Mouse (Mus musculus) liver, embryonic 11.5 days (tissue): ENCODE measurements around the gene Lztfl1. TPM values are rescaled to one million over a fixed set of nuclear protein-coding genes. Genes with fewer than 3 reads are reported as not detected.

Experiments
- ATAC-seq: fragments of 200-750 bp; cut with Nextera tagmentation; replicated peaks from 2 replicates; pipeline ENCODE4 v1.8.0; 2017; ENCODE audit warnings: moderate number of reproducible peaks, mild to moderate bottlenecking, moderate TSS enrichment, moderate library complexity; ENCODE audit not compliant: low FRiP score
- DNase-seq: peaks from one replicate; pipeline ENCODE4 v3.0.0-alpha.2; 2017; ENCODE audit warnings: low spot score
- H3K27ac ChIP-seq: fragments of 300-500 bp; sonication (generic); 2 replicates; pipeline ENCODE4 v1.5.1; 2014; ENCODE audit warnings: mild to moderate bottlenecking, low read depth, low read length, control low read depth
- H3K27me3 ChIP-seq: fragments of 300-500 bp; sonication (generic); replicated peaks from 2 replicates; pipeline ENCODE4 v1.6.1; 2014; ENCODE audit warnings: low read length, mixed read lengths; ENCODE audit not compliant: control insufficient read depth, insufficient read depth
- H3K36me3 ChIP-seq: fragments of 300-500 bp; sonication (generic); 2 replicates; pipeline ENCODE4 v1.6.1; 2014; ENCODE audit warnings: mild to moderate bottlenecking, low read length, moderate library complexity, mixed read lengths; ENCODE audit not compliant: control insufficient read depth, insufficient read depth
- H3K4me1 ChIP-seq: fragments of 300-500 bp; sonication (generic); replicated peaks from 2 replicates; pipeline ENCODE4 v1.6.1; 2014; ENCODE audit warnings: low read length, mixed read lengths; ENCODE audit not compliant: control insufficient read depth, insufficient read depth
- H3K4me2 ChIP-seq: fragments of 300-500 bp; sonication (generic); 2 replicates; pipeline ENCODE4 v1.6.1; 2014; ENCODE audit warnings: mild to moderate bottlenecking, control low read depth, moderate library complexity
- H3K4me3 ChIP-seq: fragments of 300-500 bp; sonication (generic); 2 replicates; pipeline ENCODE4 v1.5.1; 2014; ENCODE audit warnings: low read depth, low read length, control low read depth
- H3K9ac ChIP-seq: fragments of 300-500 bp; sonication (generic); 2 replicates; pipeline ENCODE4 v1.6.1; 2014; ENCODE audit warnings: low read depth, low read length, control low read depth
- H3K9me3 ChIP-seq: fragments of 300-500 bp; sonication (generic); 2 replicates; pipeline ENCODE4 v1.6.1; 2016; ENCODE audit warnings: low read length, inconsistent platforms, mixed read lengths; ENCODE audit not compliant: control insufficient read depth
- WGBS: fragments of 180-500 bp; shearing (Covaris S2); extraction: QIAGEN DNeasy Blood & Tissue Kit; methylation state at CpG from one replicate; pipeline ENCODE4 v1.1.7; 2014; 5-methylcytosine and 5-hydroxymethylcytosine counted together
- polyA plus RNA-seq: library from polyadenylated mRNA; unstranded; fragments of >200 nt; fragmentation: Nextera tagmentation; extraction: Ambion mirVana; gene quantifications from 2 replicates; pipeline ENCODE4 v1.2.1, GENCODE M21; 2014

Gene Lztfl1
- polyA plus RNA-seq, 1 experiment from 2014 or later, result 32.6 TPM

GRCm38 (mm10) chr9:123701822-123702221 is 15.7 kb downstream of the Lztfl1 start:
- H3K9me3 ChIP-seq, result no peaks in the 10 kb centered on the region
- H3K4me2 ChIP-seq, result peak overlapping the region; percentile 24; the same call in 1 of the 2 replicates
- no peak for DNase-seq
- peaks cover 3% of the 10 kb centered on the region; the same call in 1 of the 2 replicates for H3K36me3 ChIP-seq
- H3K9ac ChIP-seq, result no peak overlapping the region
- no peaks in the 10 kb centered on the region; the same call in 1 of the 2 replicates for H3K4me1 ChIP-seq
- H3K27ac ChIP-seq, result peak overlapping the region; percentile 51
- no peaks in the 10 kb centered on the region for H3K27me3 ChIP-seq
- WGBS, result 58% methylated on average over 5 of the region's 5 CpGs
- H3K4me3 ChIP-seq, result no peak overlapping the region
- peak; percentile 100 for ATAC-seq

GRCm38 (mm10) chr9:123695634-123696302 is 21.7 kb downstream of the Lztfl1 start:
- H3K9ac ChIP-seq, result no peak overlapping the region

GRCm38 (mm10) chr9:123688227-123688626 is 29.3 kb downstream of the Lztfl1 start:
- Histone ChIP-seq H3K27me3 (no peaks in the 10 kb centered on the region), H3K9ac (no peak overlapping the region), H3K4me2 (no peak overlapping the region), H3K4me1 (no peaks in the 10 kb centered on the region), H3K27ac (no peak overlapping the region), H3K4me3 (no peak overlapping the region), H3K9me3 (no peaks in the 10 kb centered on the region), H3K36me3 (no peaks in the 10 kb centered on the region)
- DNase-seq (no peak), ATAC-seq (no peak)
- 47% methylated on average over 1 of the region's 1 CpGs for WGBS

More at GRCm38 (mm10) chr9:123695634-123696302, 21.7 kb downstream of the Lztfl1 start:
- no peak for ATAC-seq
- Histone ChIP-seq H3K4me2 (no peak overlapping the region), H3K27me3 (no peaks in the 10 kb centered on the region), H3K4me3 (no peak overlapping the region), H3K9me3 (no peaks in the 10 kb centered on the region), H3K4me1 (no peaks in the 10 kb centered on the region), H3K36me3 (peaks cover 3% of the 10 kb centered on the region; the same call in 1 of the 2 replicates), H3K27ac (no peak overlapping the region)
- DNase-seq, result no peak
- 85% methylated on average over 3 of the region's 3 CpGs for WGBS

GRCm38 (mm10) chr9:123686206-123686605 is 31.3 kb downstream of the Lztfl1 start:
- no peak overlapping the region for H3K27ac ChIP-seq
- H3K27me3 ChIP-seq, result peaks cover 6% of the 10 kb centered on the region
- H3K9ac ChIP-seq, result no peak overlapping the region
- DNase-seq (no peak), ATAC-seq (no peak)
- H3K9me3 ChIP-seq, result no peaks in the 10 kb centered on the region
- H3K4me3 ChIP-seq, result no peak overlapping the region
- H3K4me1 ChIP-seq, result no peaks in the 10 kb centered on the region
- H3K4me2 ChIP-seq, result no peak overlapping the region
- 83% methylated on average over 5 of the region's 5 CpGs for WGBS
- no peaks in the 10 kb centered on the region for H3K36me3 ChIP-seq

- Histone ChIP-seq H3K4me1 (peaks cover 2% of the 10 kb centered on the region; the same call in 1 of the 2 replicates), H3K9me3 (no peaks in the 10 kb centered on the region), H3K4me2 (no peak overlapping the region), H3K9ac (no peak overlapping the region), H3K27me3 (peaks cover 18% of the 10 kb centered on the region), H3K27ac (no peak overlapping the region), H3K4me3 (no peak overlapping the region), H3K36me3 (no peaks in the 10 kb centered on the region)
- WGBS, result 54% methylated on average over 3 of the region's 3 CpGs
- ATAC-seq, result no peak
- no peak for DNase-seq
These were observed 33.8 kb downstream of the Lztfl1 start for GRCm38 (mm10) chr9:123683704-123684103.

GRCm38 (mm10) chr9:123679198-123679597 is 38.3 kb downstream of the Lztfl1 start:
- peak overlapping the region; percentile 93; the same call in 1 of the 2 replicates for H3K4me2 ChIP-seq
- H3K4me1 ChIP-seq, result peaks cover 9% of the 10 kb centered on the region; the same call in 1 of the 2 replicates
- peaks cover 53% of the 10 kb centered on the region for H3K27me3 ChIP-seq
- H3K36me3 ChIP-seq, result no peaks in the 10 kb centered on the region
- no peaks in the 10 kb centered on the region for H3K9me3 ChIP-seq
- H3K27ac ChIP-seq, result no peak overlapping the region
- no peak for DNase-seq
- peak overlapping the region; percentile 56 for H3K4me3 ChIP-seq
- ATAC-seq, result no peak
- no peak overlapping the region for H3K9ac ChIP-seq
- WGBS, result 25% methylated on average over 2 of the region's 2 CpGs

GRCm38 (mm10) chr9:123678327-123679105 is 39.0 kb downstream of the Lztfl1 start, which contains the start of the genes Ccr9 and Slc6a20a:
Ccr9 (plus strand) TSS chr9:123678439.
Slc6a20a (minus strand) TSS chr9:123678885.
- peak within 1 kb of the TSS; percentile 56 for H3K4me3 ChIP-seq
- H3K4me1 ChIP-seq, result peaks cover 9% of the 10 kb centered on the region; the same call in 1 of the 2 replicates
- ATAC-seq (peak; percentile 81), DNase-seq (peak; percentile 56)
- no peak within 1 kb of the TSS for H3K27ac ChIP-seq
- H3K9me3 ChIP-seq, result no peaks in the 10 kb centered on the region
- H3K36me3 ChIP-seq, result no peaks in the 10 kb centered on the region
- peaks cover 53% of the 10 kb centered on the region for H3K27me3 ChIP-seq
- WGBS, result 2% methylated on average over 73 of the region's 73 CpGs
- peak within 1 kb of the TSS; percentile 54 for H3K9ac ChIP-seq
- peak within 1 kb of the TSS; percentile 93 for H3K4me2 ChIP-seq

GRCm38 (mm10) chr9:123665645-123666044 is 51.9 kb downstream of the Lztfl1 start:
- ATAC-seq (no peak; the same call in 1 of the 2 replicates), DNase-seq (no peak)
- 40% methylated on average over 5 of the region's 5 CpGs for WGBS
- Histone ChIP-seq H3K9me3 (no peaks in the 10 kb centered on the region), H3K36me3 (no peaks in the 10 kb centered on the region), H3K4me3 (no peak overlapping the region), H3K9ac (no peak overlapping the region), H3K27me3 (no peaks in the 10 kb centered on the region), H3K27ac (no peak overlapping the region), H3K4me1 (no peaks in the 10 kb centered on the region), H3K4me2 (no peak overlapping the region)
